Mouse (Mus musculus) stomach, postnatal 0 days (tissue): ENCODE measurements around the gene Ints14. TPM values are rescaled to one million over a fixed set of nuclear protein-coding genes. Genes with fewer than 3 reads are reported as not detected.

ENCODE experiments used
- ATAC-seq: fragments of 200-750 bp; cut with Nextera tagmentation; 2 replicates; pipeline ENCODE4 v1.8.0; 2017; ENCODE audit not compliant: low FRiP score, low TSS enrichment
- DNase-seq: peaks from one replicate; pipeline ENCODE4 v3.0.0-alpha.2; 2016; ENCODE audit warnings: low spot score
- H3K27ac ChIP-seq: fragments of 300-500 bp; sonication (generic); replicated peaks from 2 replicates; pipeline ENCODE4 v1.5.1; 2014; ENCODE audit warnings: mild to moderate bottlenecking, control low read depth
- H3K27me3 ChIP-seq: fragments of 300-500 bp; sonication (generic); 2 replicates; pipeline ENCODE4 v1.6.1; 2014; ENCODE audit warnings: low read length; ENCODE audit not compliant: control insufficient read depth, insufficient read depth
- H3K36me3 ChIP-seq: fragments of 300-500 bp; sonication (generic); 2 replicates; pipeline ENCODE4 v1.6.1; 2014; ENCODE audit warnings: low read length, mixed read lengths; ENCODE audit not compliant: control insufficient read depth, insufficient read depth
- H3K4me1 ChIP-seq: fragments of 300-500 bp; sonication (generic); replicated peaks from 2 replicates; pipeline ENCODE4 v1.6.1; 2014; ENCODE audit warnings: antibody characterized with exemption; ENCODE audit not compliant: control insufficient read depth, insufficient read depth
- H3K4me2 ChIP-seq: fragments of 300-500 bp; sonication (generic); replicated peaks from 2 replicates; pipeline ENCODE4 v1.6.1; 2014; ENCODE audit warnings: low read depth, mild to moderate bottlenecking, control low read depth, moderate library complexity
- H3K4me3 ChIP-seq: fragments of 300-500 bp; sonication (generic); 2 replicates; pipeline ENCODE4 v1.5.1; 2014; ENCODE audit warnings: low read depth, low read length, control low read depth
- H3K9ac ChIP-seq: fragments of 300-500 bp; sonication (generic); 2 replicates; pipeline ENCODE4 v1.6.1; 2014; ENCODE audit warnings: mild to moderate bottlenecking, low read length, control low read depth, mixed read lengths
- H3K9me3 ChIP-seq: fragments of 300-500 bp; sonication (generic); 2 replicates; pipeline ENCODE4 v1.6.1; 2016; ENCODE audit warnings: low read length; ENCODE audit not compliant: control insufficient read depth
- CTCF ChIP-seq: IDR thresholded peaks from 2 replicates; pipeline ENCODE4 v1.5.1; 2016; ENCODE audit warnings: antibody characterized with exemption, low read depth, mild to moderate bottlenecking, moderate library complexity
- EP300 ChIP-seq: optimal IDR thresholded peaks from 2 replicates; pipeline ENCODE3; 2016; ENCODE audit warnings: antibody characterized with exemption
- WGBS: fragments of 180-500 bp; shearing (Covaris S2); extraction: QIAGEN DNeasy Blood & Tissue Kit; methylation state at CpG from one replicate; pipeline ENCODE4 v1.1.7; 2014; 5-methylcytosine and 5-hydroxymethylcytosine counted together
- polyA plus RNA-seq: library from polyadenylated mRNA; unstranded; fragments of >200 nt; fragmentation: Nextera tagmentation; extraction: Ambion mirVana; gene quantifications from 2 replicates; pipeline ENCODE4 v1.2.1, GENCODE M21; 2015

Gene Ints14
- polyA plus RNA-seq, 1 experiment from 2014 or later = 25.8 TPM

- no peaks in the 10 kb centered on the region for H3K27me3 ChIP-seq
- ATAC-seq (no peak), DNase-seq (no peak)
- WGBS = 85% methylated on average over 3 of the region's 3 CpGs
- no peak overlapping the region for H3K9ac ChIP-seq
- H3K36me3 ChIP-seq = no peaks in the 10 kb centered on the region
- TF ChIP-seq CTCF (no peak), EP300 (no peak)
- no peak overlapping the region for H3K4me2 ChIP-seq
- no peak overlapping the region for H3K27ac ChIP-seq
- no peak overlapping the region for H3K4me3 ChIP-seq
- H3K9me3 ChIP-seq = no peaks in the 10 kb centered on the region
- no peaks in the 10 kb centered on the region for H3K4me1 ChIP-seq
Observed at GRCm38 (mm10) chr9:64957276-64957675, 3.4 kb upstream of the Ints14 start.

- Histone ChIP-seq H3K9me3 (no peaks in the 10 kb centered on the region), H3K36me3 (peaks cover 4% of the 10 kb centered on the region; the same call in 1 of the 2 replicates), H3K27ac (peak overlapping the region; percentile 95), H3K4me2 (peak overlapping the region; percentile 69), H3K27me3 (no peaks in the 10 kb centered on the region), H3K4me3 (peak overlapping the region; percentile 86), H3K4me1 (no peaks in the 10 kb centered on the region), H3K9ac (peak overlapping the region; percentile 94)
- TF ChIP-seq EP300 (no peak), CTCF (no peak)
- peak; percentile 69 for ATAC-seq
- no peak for DNase-seq
- WGBS = 0% methylated on average over 16 of the region's 17 CpGs
Observed at GRCm38 (mm10) chr9:64960978-64961320, 244 bp downstream of the Ints14 start.

GRCm38 (mm10) chr9:64980548-64980947 is 19.8 kb downstream of the Ints14 start:
- no peak overlapping the region for H3K4me3 ChIP-seq
- DNase-seq = no peak
- no peaks in the 10 kb centered on the region for H3K4me1 ChIP-seq
- TF ChIP-seq EP300 (no peak), CTCF (no peak)
- H3K4me2 ChIP-seq = no peak overlapping the region
- no peak overlapping the region for H3K9ac ChIP-seq
- H3K27me3 ChIP-seq = no peaks in the 10 kb centered on the region
- WGBS = 69% methylated on average over 3 of the region's 3 CpGs
- no peak overlapping the region for H3K27ac ChIP-seq
- H3K36me3 ChIP-seq = peaks cover 34% of the 10 kb centered on the region
- no peaks in the 10 kb centered on the region for H3K9me3 ChIP-seq
- ATAC-seq = no peak

- Histone ChIP-seq H3K36me3 (peaks cover 38% of the 10 kb centered on the region), H3K27me3 (no peaks in the 10 kb centered on the region), H3K9ac (no peak overlapping the region), H3K4me3 (no peak overlapping the region), H3K4me1 (no peaks in the 10 kb centered on the region), H3K4me2 (no peak overlapping the region), H3K9me3 (no peaks in the 10 kb centered on the region), H3K27ac (no peak overlapping the region)
- WGBS = 75% methylated on average over 1 of the region's 1 CpGs
- TF ChIP-seq EP300 (no peak), CTCF (no peak)
- ATAC-seq (no peak), DNase-seq (no peak)
Observed at GRCm38 (mm10) chr9:64981904-64982303, 21.2 kb downstream of the Ints14 start.

GRCm38 (mm10) chr9:64985037-64985794 is 24.5 kb downstream of the Ints14 start:
- Histone ChIP-seq H3K9me3 (no peaks in the 10 kb centered on the region), H3K9ac (no peak overlapping the region), H3K27ac (peak overlapping the region; percentile 56; the same call in 1 of the 2 replicates), H3K36me3 (peaks cover 30% of the 10 kb centered on the region), H3K4me3 (no peak overlapping the region), H3K27me3 (no peaks in the 10 kb centered on the region), H3K4me1 (no peaks in the 10 kb centered on the region), H3K4me2 (no peak overlapping the region)
- 51% methylated on average over 8 of the region's 8 CpGs for WGBS
- TF ChIP-seq CTCF = no peak
- TF ChIP-seq EP300 = no peak
- DNase-seq (peak; percentile 38), ATAC-seq (peak; percentile 55)

- Histone ChIP-seq H3K4me2 (no peak overlapping the region), H3K27me3 (no peaks in the 10 kb centered on the region), H3K4me1 (no peaks in the 10 kb centered on the region), H3K4me3 (no peak overlapping the region), H3K9ac (no peak overlapping the region), H3K36me3 (peaks cover 24% of the 10 kb centered on the region), H3K9me3 (no peaks in the 10 kb centered on the region), H3K27ac (peak overlapping the region; percentile 59; the same call in 1 of the 2 replicates)
- TF ChIP-seq EP300 (no peak), CTCF (no peak)
- 76% methylated on average over 9 of the region's 9 CpGs for WGBS
- ATAC-seq (peak; percentile 53), DNase-seq (no peak)
Observed at GRCm38 (mm10) chr9:64985807-64986206, 25.1 kb downstream of the Ints14 start.
